Mouse (Mus musculus) liver, adult 2 months (tissue): ENCODE measurements around the gene Gm36176. TPM values are rescaled to one million over a fixed set of nuclear protein-coding genes. Genes with fewer than 3 reads are reported as not detected.

Experiments
- DNase-seq: peaks from one replicate; pipeline ENCODE4 v3.0.0-alpha.2; 2011; ENCODE audit warnings: low read depth, low spot score; ENCODE audit errors: extremely low read depth
- H3K27ac ChIP-seq: fragments of 200-500 bp; replicated peaks from 2 replicates; pipeline ENCODE4 v1.5.1; 2012; ENCODE audit warnings: low read depth, mild to moderate bottlenecking, control low read depth, inconsistent platforms, low read length; ENCODE audit not compliant: insufficient read depth
- H3K27me3 ChIP-seq: fragments of 200-500 bp; 2 replicates; pipeline ENCODE4 v1.6.1; 2012; ENCODE audit warnings: mild to moderate bottlenecking, moderate library complexity, low read length, inconsistent platforms; ENCODE audit not compliant: control insufficient read depth, insufficient read depth
- H3K36me3 ChIP-seq: fragments of 200-500 bp; 2 replicates; pipeline ENCODE4 v1.6.1; 2012; ENCODE audit warnings: low read length, inconsistent platforms; ENCODE audit not compliant: control insufficient read depth, insufficient read depth
- H3K4me1 ChIP-seq: fragments of 200-500 bp; 2 replicates; pipeline ENCODE4 v1.6.1; 2011; ENCODE audit warnings: low read length; ENCODE audit not compliant: control insufficient read depth, insufficient read depth
- H3K4me3 ChIP-seq: fragments of 200-500 bp; 2 replicates; pipeline ENCODE4 v1.5.1; 2011; ENCODE audit warnings: low read depth, mild to moderate bottlenecking, control low read depth, low read length, moderate library complexity; ENCODE audit not compliant: insufficient read depth
- H3K79me2 ChIP-seq: fragments of 200-500 bp; 2 replicates; pipeline ENCODE4 v1.6.1; 2012; ENCODE audit warnings: inconsistent platforms, mild to moderate bottlenecking, low read length, moderate library complexity; ENCODE audit not compliant: control insufficient read depth, insufficient read depth
- H3K9ac ChIP-seq: fragments of 200-500 bp; 2 replicates; pipeline ENCODE4 v1.6.1; 2012; ENCODE audit warnings: low read depth, mild to moderate bottlenecking, control low read depth, inconsistent platforms, low read length
- CTCF ChIP-seq: fragments of 200-500 bp; IDR thresholded peaks from 2 replicates; pipeline ENCODE4 v1.5.1; 2011; ENCODE audit warnings: low read depth, low read length, control low read depth
- POLR2A ChIP-seq: fragments of 200-500 bp; IDR thresholded peaks from 2 replicates; pipeline ENCODE4 v1.6.1; 2011; ENCODE audit warnings: low read length, control low read depth; ENCODE audit not compliant: insufficient read depth; ENCODE audit errors: extremely low read depth
- WGBS: fragments of 180-500 bp; shearing (Covaris S2); methylation state at CpG from one replicate; pipeline ENCODE4 v1.1.7; 2018; 5-methylcytosine and 5-hydroxymethylcytosine counted together
- polyA plus RNA-seq: library from polyadenylated mRNA; depleted of rRNA; stranded (reverse); fragments of >200 nt; gene quantifications from 2 replicates; pipeline ENCODE4 v1.2.3, GENCODE M21; 2012
- total RNA-seq: library from RNA; depleted of rRNA; stranded (reverse); fragments of >200 nt; gene quantifications from 2 replicates; pipeline ENCODE4 v1.2.3, GENCODE M21; 2014

The Gm36176 gene
- total and polyA plus RNA-seq, 2 experiments = not detected

DNA sequence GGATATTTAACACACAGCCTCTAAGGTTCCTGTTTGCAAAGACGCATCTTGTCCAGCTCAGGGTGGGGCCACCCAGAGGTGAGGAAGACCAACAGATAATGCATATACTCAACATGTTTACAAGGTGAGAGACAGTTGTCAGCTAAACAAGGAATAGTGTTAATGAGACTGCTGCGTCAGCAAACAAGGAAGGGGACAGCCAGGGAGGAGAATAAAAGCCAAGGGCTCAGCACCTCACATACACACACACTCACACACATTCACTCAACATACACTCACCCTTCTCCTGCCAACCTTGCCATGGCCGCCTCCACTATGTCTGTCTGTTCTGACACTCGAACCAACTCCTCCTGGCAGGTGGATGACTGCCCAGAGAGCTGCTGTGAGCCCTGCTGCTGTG is 32.2 kb upstream of the Gm36176 start, which contains the start of gene Gm2696:
Gene Gm2696 (plus strand): TSS at position 301 of the 400 bp plus-strand sequence.
- no peak for DNase-seq
- no peak for TF ChIP-seq POLR2A
- no peak for TF ChIP-seq CTCF
- H3K4me1 ChIP-seq = no peaks in the 10 kb centered on the region
- H3K36me3 ChIP-seq = no peaks in the 10 kb centered on the region
- H3K27me3 ChIP-seq = no peaks in the 10 kb centered on the region
- 27% methylated on average over 4 of the region's 4 CpGs for WGBS
- no peak within 1 kb of the TSS for H3K27ac ChIP-seq
- H3K79me2 ChIP-seq = no peaks in the 10 kb centered on the region
- H3K4me3 ChIP-seq = no peak within 1 kb of the TSS
- H3K9ac ChIP-seq = no peak within 1 kb of the TSS

DNA sequence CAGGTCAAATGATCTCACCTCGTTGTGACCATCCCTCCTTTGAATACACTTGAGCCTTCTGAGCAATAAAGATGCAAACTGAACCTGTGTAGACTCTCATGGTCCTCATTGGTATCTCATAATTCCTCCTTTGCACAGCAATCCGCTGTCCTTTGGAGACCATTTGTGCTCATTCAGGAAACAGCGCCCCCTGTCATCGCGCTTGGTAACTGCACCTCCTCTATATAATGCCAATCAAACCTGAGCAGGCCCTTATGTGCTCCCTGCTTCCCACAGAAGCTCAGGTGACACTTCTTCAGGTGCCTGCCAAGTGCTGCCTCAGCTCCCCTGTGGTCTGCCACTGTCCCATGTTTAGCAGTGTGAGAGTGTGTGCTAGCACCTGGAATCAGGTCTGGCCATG is 31.1 kb upstream of the Gm36176 start:
- Histone ChIP-seq H3K27me3 (no peaks in the 10 kb centered on the region), H3K9ac (no peak overlapping the region), H3K27ac (no peak overlapping the region), H3K79me2 (no peaks in the 10 kb centered on the region), H3K36me3 (no peaks in the 10 kb centered on the region), H3K4me3 (no peak overlapping the region), H3K4me1 (no peaks in the 10 kb centered on the region)
- peak; percentile 7 for DNase-seq
- 30% methylated on average over 5 of the region's 5 CpGs for WGBS
- TF ChIP-seq POLR2A = no peak
- peak; percentile 63 for TF ChIP-seq CTCF

DNA sequence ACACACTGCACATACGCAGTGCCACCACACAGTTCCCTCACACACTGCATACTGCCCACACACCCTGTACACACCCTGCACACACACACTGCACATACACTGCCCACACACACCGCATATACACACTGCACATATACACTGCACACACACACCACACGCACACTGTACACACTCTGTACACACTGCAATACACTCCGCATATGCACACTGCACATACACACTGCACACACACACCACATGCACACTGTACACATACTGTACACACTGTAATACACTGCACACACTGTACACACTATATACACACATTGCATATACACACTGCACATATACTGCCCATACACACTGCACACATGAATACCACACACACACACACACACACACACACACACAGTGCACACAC is 28.1 kb upstream of the Gm36176 start:
- WGBS = 98% methylated on average over 4 of the region's 4 CpGs
- TF ChIP-seq CTCF (no peak), POLR2A (no peak)
- Histone ChIP-seq H3K36me3 (no peaks in the 10 kb centered on the region), H3K4me3 (no peak overlapping the region), H3K4me1 (no peaks in the 10 kb centered on the region), H3K27me3 (no peaks in the 10 kb centered on the region), H3K9ac (no peak overlapping the region), H3K27ac (no peak overlapping the region), H3K79me2 (no peaks in the 10 kb centered on the region)
- no peak for DNase-seq

DNA sequence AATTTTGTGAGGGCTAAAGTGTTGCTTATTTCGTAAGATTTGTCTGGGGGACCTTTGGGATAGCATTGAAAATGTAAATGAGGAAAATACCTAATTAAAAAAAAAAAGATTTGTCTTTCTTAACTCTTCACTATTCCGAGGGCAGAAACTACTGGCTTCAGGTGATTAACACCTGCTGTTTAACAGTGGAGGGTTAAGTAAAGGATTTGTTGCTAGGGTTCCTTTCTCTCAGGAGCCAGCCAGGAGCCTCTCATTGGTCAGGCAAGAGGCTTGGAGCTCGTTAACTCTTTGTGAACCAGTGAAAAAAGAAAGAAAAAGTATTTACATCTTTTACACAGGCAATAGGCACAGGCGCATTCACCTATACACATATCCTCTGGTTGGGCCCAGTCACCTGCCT is 27.4 kb upstream of the Gm36176 start:
- Histone ChIP-seq H3K27me3 (no peaks in the 10 kb centered on the region), H3K27ac (no peak overlapping the region), H3K36me3 (no peaks in the 10 kb centered on the region), H3K4me3 (no peak overlapping the region), H3K79me2 (no peaks in the 10 kb centered on the region), H3K4me1 (no peaks in the 10 kb centered on the region), H3K9ac (no peak overlapping the region)
- TF ChIP-seq CTCF = no peak
- no peak for TF ChIP-seq POLR2A
- 55% methylated on average over 4 of the region's 4 CpGs for WGBS
- DNase-seq = no peak

DNA sequence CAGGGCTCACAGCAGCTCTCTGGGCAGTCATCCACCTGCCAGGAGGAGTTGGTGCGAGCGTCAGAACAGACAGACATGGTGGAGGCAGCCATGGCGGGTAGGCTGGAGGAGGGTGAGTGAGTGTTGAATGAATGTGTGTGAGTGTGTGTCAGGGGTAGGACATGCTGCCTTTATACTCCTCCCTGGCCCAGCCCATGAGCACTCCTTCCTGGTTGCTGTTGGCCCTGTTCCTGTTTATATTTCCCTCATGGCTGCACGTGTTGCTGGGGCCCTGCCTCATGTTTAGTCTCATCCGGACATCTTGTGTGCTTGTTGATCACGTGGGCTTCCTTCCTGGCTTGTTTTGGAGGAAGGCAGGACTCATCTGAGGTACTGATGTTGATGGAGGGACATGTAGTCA is 19.7 kb upstream of the Gm36176 start, which contains the start of gene Krtap10-4:
Gene Krtap10-4 (minus strand): TSS at position 145 of the 400 bp plus-strand sequence.
- no peaks in the 10 kb centered on the region for H3K36me3 ChIP-seq
- TF ChIP-seq POLR2A = no peak
- TF ChIP-seq CTCF = no peak
- DNase-seq = no peak
- H3K4me3 ChIP-seq = no peak within 1 kb of the TSS
- 74% methylated on average over 6 of the region's 6 CpGs for WGBS
- no peaks in the 10 kb centered on the region for H3K79me2 ChIP-seq
- no peak within 1 kb of the TSS for H3K27ac ChIP-seq
- no peaks in the 10 kb centered on the region for H3K27me3 ChIP-seq
- H3K4me1 ChIP-seq = no peaks in the 10 kb centered on the region
- H3K9ac ChIP-seq = no peak within 1 kb of the TSS

DNA sequence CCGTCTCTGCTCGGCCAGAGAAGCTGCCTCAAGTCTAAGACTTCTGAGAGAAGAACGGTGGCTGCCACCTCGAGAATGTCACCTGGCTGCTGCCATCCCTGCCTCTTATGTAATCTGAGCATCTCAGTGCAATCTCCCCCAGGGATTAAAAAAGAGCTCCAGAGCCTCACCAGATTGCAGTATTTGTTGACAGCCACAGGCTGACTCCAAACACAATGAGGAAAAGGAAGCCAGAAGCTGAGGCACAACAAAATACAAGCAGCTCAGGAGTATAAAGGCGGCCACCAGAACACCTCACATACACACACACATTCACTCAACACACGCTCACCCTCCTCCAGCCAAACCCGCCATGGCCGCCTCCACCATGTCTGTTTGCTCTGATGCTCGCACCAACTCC is 11.0 kb upstream of the Gm36176 start, which contains the start of gene Krtap10-10:
Gene Krtap10-10 (plus strand): TSS at position 301 of the 400 bp plus-strand sequence.
- Histone ChIP-seq H3K4me1 (no peaks in the 10 kb centered on the region), H3K4me3 (no peak within 1 kb of the TSS), H3K36me3 (no peaks in the 10 kb centered on the region), H3K79me2 (no peaks in the 10 kb centered on the region), H3K27ac (no peak within 1 kb of the TSS), H3K27me3 (no peaks in the 10 kb centered on the region), H3K9ac (no peak within 1 kb of the TSS)
- TF ChIP-seq CTCF (no peak), POLR2A (no peak)
- no peak for DNase-seq
- 60% methylated on average over 9 of the region's 9 CpGs for WGBS
